Mouse (Mus musculus): ENCODE measurements at regions not wholly inside any gene's neighbourhood (a gene's known extent, or its start where the extent isn't known, plus 50 kb on each side); places are given as distances from the start of the nearest gene placed in this dataset.
"Not testable (repeated sequence)": the region's sequence is repeated elsewhere in the genome, so short reads cannot be mapped to it uniquely, and the experiment has no call there.

DNA sequence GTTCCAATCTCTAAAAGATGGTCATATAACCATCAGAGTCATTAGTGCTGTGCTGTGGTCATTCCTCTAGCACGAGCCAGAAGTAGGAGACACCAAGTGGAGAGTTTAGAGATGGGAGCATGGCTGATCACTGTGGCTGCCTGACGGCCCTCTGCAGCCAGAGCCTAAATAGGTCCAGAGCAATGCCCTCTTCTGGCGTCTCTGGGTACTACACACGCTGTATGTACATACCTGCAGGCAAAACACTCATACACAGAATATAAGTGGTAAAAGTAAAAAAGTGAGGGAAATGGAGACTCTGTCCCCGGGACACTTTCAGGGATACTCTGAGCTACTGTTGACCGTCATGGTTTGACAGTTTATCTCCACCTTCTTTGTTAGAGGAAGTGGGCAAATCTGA lies 91.4 kb downstream of the Gm21738 start:
- DNase-seq (ENCODE audit: low read depth) = no peak

DNA sequence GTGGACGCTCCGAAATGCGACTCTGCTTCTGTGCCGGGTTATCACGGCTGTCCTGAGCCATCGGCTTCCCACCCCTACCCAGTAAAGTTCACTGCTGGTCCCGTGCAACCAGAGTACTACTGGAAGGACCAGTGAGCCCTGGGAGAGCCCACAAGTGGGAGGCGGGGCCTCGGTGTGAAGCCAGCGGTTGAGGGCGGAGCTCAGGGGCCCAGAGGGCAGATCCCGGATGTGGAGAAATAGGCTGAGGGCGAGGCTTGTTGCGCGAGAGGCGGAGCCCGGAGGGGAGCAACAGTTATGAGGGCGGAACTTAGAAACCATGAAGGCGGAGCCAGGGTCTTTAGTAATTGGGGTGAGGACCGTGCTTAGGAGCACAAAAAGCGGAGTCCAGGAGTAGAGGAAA lies 107.1 kb downstream of the Gm21738 start:
- no peak for DNase-seq (ENCODE audit: low read depth)

DNA sequence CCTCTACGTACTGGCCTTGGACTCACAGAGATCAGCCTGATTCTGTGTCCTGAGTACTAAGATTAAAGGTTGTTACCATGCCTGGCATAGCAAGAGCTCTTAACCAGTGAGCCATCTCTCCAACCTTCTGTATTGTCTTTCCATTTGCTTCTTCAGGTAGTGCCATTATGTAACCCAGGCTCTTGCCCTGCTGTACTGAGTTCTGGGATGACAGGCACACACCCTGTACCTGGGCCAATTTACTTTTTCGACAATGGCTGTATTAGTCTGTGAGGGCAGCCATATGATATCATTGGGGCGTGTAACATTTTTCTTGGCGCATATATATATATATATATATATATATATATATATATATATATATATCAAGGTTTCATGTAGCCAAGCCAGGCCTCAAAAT lies 115.9 kb downstream of the Gm21738 start:
- not testable (repeated sequence) for DNase-seq (ENCODE audit: low read depth)

DNA sequence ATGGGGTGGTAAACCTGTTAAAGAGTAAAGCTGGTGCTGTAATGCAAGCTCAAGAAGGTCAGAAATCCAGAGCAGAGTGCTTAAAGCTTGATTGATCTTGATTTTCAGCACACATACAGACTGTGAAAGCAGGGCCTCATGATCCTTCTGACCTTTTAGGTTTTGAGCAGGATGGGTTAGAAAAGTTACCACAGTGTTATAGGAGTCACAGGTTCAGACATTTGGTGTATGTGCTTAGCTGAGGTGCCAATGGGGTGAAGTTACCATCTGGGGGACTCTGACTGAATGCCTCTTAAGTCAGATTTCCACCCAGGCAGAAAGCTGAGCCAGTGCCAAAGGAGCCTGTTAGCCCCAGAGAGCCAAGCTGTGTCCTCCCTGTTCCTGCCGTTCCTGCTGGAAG lies 139.6 kb downstream of the Gm21738 start:
- no peak for DNase-seq (ENCODE audit: low read depth)

DNA sequence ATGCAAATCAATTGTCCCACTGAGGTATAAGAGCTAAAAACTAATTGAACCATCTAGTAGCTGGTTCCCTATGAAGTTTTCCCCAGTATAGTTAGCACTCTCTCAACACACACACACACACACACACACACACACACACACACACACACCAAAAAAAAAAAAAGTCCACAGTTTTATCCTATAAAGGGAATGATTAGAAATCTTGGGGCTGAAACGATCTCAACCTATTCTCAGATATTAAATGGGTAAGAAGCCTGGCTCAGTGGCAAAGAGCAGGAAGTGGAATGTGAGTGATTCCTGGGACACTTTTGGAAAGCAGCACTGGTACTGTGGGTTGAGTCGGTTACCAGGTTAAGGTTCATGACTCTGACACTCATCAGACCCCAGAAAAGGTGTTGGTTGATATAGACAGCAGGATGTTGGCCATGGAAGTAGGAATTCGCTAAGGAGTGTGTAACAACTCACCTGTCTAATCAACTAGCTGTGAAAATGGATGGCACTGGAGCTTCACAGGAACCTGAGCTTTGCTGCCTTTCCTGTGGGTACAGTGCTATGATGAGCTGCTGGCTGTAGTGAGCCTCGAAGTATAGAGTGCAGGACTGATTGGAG lies 140.8 kb downstream of the Gm21738 start:
- DNase-seq (ENCODE audit: low read depth) = peak; percentile 96

Measured in 416B (cell line).